ENCODE assay signal across 26 mouse cellular contexts in genomic region chr7:68332799-68333198, GRCm38 (mm10). TPM values are rescaled to one million over a fixed set of nuclear protein-coding genes. Genes with fewer than 3 reads are reported as not detected.
"Had no signal": no experiment of that assay in that cellular context is flagged by ENCODE, and none has a peak within 500 bp of the region (broad histone marks: within the 10 kb centered on the region; RNA-seq: fewer than 3 reads in every experiment).

No protein-coding gene starts in this region.

- H3K27ac ChIP-seq: embryonic facial prominence, embryonic 10.5 days; embryonic facial prominence, embryonic 12.5 days; embryonic facial prominence, embryonic 13.5 days; embryonic facial prominence, embryonic 15.5 days; forebrain, embryonic 10.5 days; forebrain, embryonic 12.5 days; forebrain, embryonic 13.5 days; forebrain, embryonic 15.5 days; gastrocnemius, adult 2 months; heart, adult 2 months; heart, embryonic 10.5 days had no signal

- H3K9me3 ChIP-seq: embryonic facial prominence, embryonic 10.5 days; embryonic facial prominence, embryonic 12.5 days; embryonic facial prominence, embryonic 13.5 days; embryonic facial prominence, embryonic 15.5 days; forebrain, embryonic 10.5 days; forebrain, embryonic 12.5 days; forebrain, embryonic 13.5 days; forebrain, embryonic 15.5 days; heart, embryonic 10.5 days had no signal

- H3K4me3 ChIP-seq: embryonic facial prominence, embryonic 10.5 days; embryonic facial prominence, embryonic 12.5 days; embryonic facial prominence, embryonic 13.5 days; embryonic facial prominence, embryonic 15.5 days; erythroblast, embryonic 14.5 days; forebrain, embryonic 10.5 days; forebrain, embryonic 12.5 days; forebrain, embryonic 13.5 days; forebrain, embryonic 15.5 days; gastrocnemius, adult 2 months; heart, adult 2 months; heart, embryonic 10.5 days had no signal

- H3K4me1 ChIP-seq: embryonic facial prominence, embryonic 12.5 days; embryonic facial prominence, embryonic 15.5 days; forebrain, embryonic 10.5 days; forebrain, embryonic 12.5 days; forebrain, embryonic 13.5 days; forebrain, embryonic 15.5 days; heart, embryonic 10.5 days had no signal

- H3K4me2 ChIP-seq: embryonic facial prominence, embryonic 12.5 days; embryonic facial prominence, embryonic 13.5 days; embryonic facial prominence, embryonic 15.5 days; forebrain, embryonic 12.5 days; forebrain, embryonic 13.5 days; forebrain, embryonic 15.5 days had no signal

- ATAC-seq: forebrain, embryonic 13.5 days; forebrain, embryonic 14.5 days; forebrain, embryonic 15.5 days; forebrain, embryonic 16.5 days; forebrain, postnatal 0 days had no signal

- H3K36me3 ChIP-seq: embryonic facial prominence, embryonic 10.5 days; embryonic facial prominence, embryonic 12.5 days; embryonic facial prominence, embryonic 13.5 days; embryonic facial prominence, embryonic 15.5 days; forebrain, embryonic 10.5 days; forebrain, embryonic 12.5 days; forebrain, embryonic 15.5 days; heart, embryonic 10.5 days had no signal

- H3K9ac ChIP-seq: embryonic facial prominence, embryonic 12.5 days; embryonic facial prominence, embryonic 13.5 days; embryonic facial prominence, embryonic 15.5 days; forebrain, embryonic 12.5 days; forebrain, embryonic 13.5 days; forebrain, embryonic 15.5 days; forebrain, postnatal 0 days had no signal

- H3K27me3 ChIP-seq: embryonic facial prominence, embryonic 12.5 days; embryonic facial prominence, embryonic 13.5 days; embryonic facial prominence, embryonic 15.5 days; forebrain, embryonic 12.5 days; forebrain, embryonic 13.5 days; forebrain, embryonic 15.5 days had no signal

- DNase-seq: cerebellum, postnatal 10 days; cerebellum, postnatal 14 days; cerebellum, postnatal 25 days; cerebellum, postnatal 36 days; embryo, embryonic 11 days; forebrain, postnatal 0 days; gastrocnemius, adult 2 months; gastrocnemius, postnatal 10 days; gastrocnemius, postnatal 14 days; gastrocnemius, postnatal 25 days; gastrocnemius, postnatal 36 days; heart, adult 11 months; heart, adult 18-20 months; heart, adult 2 months had no signal

RNA-seq across cellular contexts. Expression of gene Fam169b, which starts 59.2 kb away (rescaled TPM):
- polyA plus RNA-seq: erythroblast, embryonic 14.5 days; forebrain, embryonic 13.5 days; forebrain, embryonic 15.5 days; forebrain, embryonic 16.5 days had no signal
